ENCODE assay signal across 8 mouse cellular contexts in genomic region chr19:6015511-6016315, GRCm38 (mm10). TPM values are rescaled to one million over a fixed set of nuclear protein-coding genes. Genes with fewer than 3 reads are reported as not detected.
DNase-seq lines count a peak whose midpoint lies in the region; ATAC-seq and TF ChIP-seq lines count a peak whose summit lies in the region.

Gene Capn1 (minus strand): TSS chr19:6015897.

- no peaks in the 10 kb centered on the region for H3K9me3 ChIP-seq in MEL (replicated peaks; ENCODE audit: insufficient read depth, low read length)
- H3K9me3 ChIP-seq in hindbrain, embryonic 11.5 days (ENCODE audit: control insufficient read depth, low read length) = no peaks in the 10 kb centered on the region

- no peak for DNase-seq in MEL (ENCODE audit: low read depth, low spot score)
- DNase-seq in cerebellum, adult 9-11 months = peak; percentile 70
- DNase-seq in frontal cortex, postnatal 10 days (ENCODE audit: low spot score in 2 of 2) = peak; percentile 26 to 53
- DNase-seq in hindbrain, embryonic 11.5 days (ENCODE audit: low spot score) = peak; percentile 77
- peak; percentile 50 to 58 for DNase-seq in layer of hippocampus, postnatal 25 days (ENCODE audit: extremely low spot score in 1 of 2, low spot score in 1 of 2)
- peak; percentile 77 for DNase-seq in lung, postnatal 14 days
- DNase-seq in ovary, postnatal 36 days (ENCODE audit: low spot score) = peak; percentile 77
- peak; percentile 86 to 87 for DNase-seq in thymus, postnatal 36 days

- H3K9ac ChIP-seq in MEL (ENCODE audit: control insufficient read depth, low read depth, low read length, poor library complexity, severe bottlenecking) = peak within 1 kb of the TSS; percentile 89
- peak within 1 kb of the TSS; percentile 44 for H3K9ac ChIP-seq in hindbrain, embryonic 11.5 days (ENCODE audit: low read depth, low read length)

- no peak for TF ChIP-seq RAD21 in MEL (IDR thresholded peaks at IDR 0.05; ENCODE audit: low read depth, low read length)

- H3K4me1 ChIP-seq in MEL (ENCODE audit: control insufficient read depth in 1 of 2, insufficient read depth in 2 of 2, low read length in 2 of 2) = peaks cover 4 to 22% of the 10 kb centered on the region in 2 experiments; a peak in 3 of 4 replicates
- H3K4me1 ChIP-seq in hindbrain, embryonic 11.5 days (replicated peaks; ENCODE audit: control insufficient read depth, insufficient read depth, low read length) = peaks cover 4% of the 10 kb centered on the region; the same call in 1 of the 2 replicates

- TF ChIP-seq EP300 in MEL (IDR thresholded peaks at IDR 0.05; ENCODE audit: low read depth in 1 of 2, low read length in 2 of 2) = no peak

- H3K4me2 ChIP-seq in hindbrain, embryonic 11.5 days (replicated peaks; ENCODE audit: low read depth, low read length) = peak within 1 kb of the TSS; percentile 64

- peak in 2 of 3 experiments; percentile 26 to 40; a peak in 3 of 6 replicates for TF ChIP-seq CTCF in MEL (IDR thresholded peaks at IDR 0.05 in 2 of 3, conservative IDR thresholded peaks at IDR 0.05 in 1 of 3; ENCODE audit: control insufficient read depth in 1 of 3, insufficient read depth in 1 of 3, low read depth in 2 of 3, low read length in 3 of 3, poor library complexity in 1 of 3, severe bottlenecking in 1 of 3)

- peaks cover 0 to 18% of the 10 kb centered on the region in 2 experiments; a peak in 2 of 4 replicates for H3K36me3 ChIP-seq in MEL (ENCODE audit: control insufficient read depth in 1 of 2, insufficient read depth in 2 of 2, low read length in 2 of 2)
- H3K36me3 ChIP-seq in hindbrain, embryonic 11.5 days (ENCODE audit: control insufficient read depth, insufficient read depth, low read length) = no peaks in the 10 kb centered on the region

- H3K4me3 ChIP-seq in MEL (ENCODE audit: control insufficient read depth in 1 of 2, insufficient read depth in 1 of 2, low read depth in 2 of 2, low read length in 2 of 2) = peak within 1 kb of the TSS; percentile 86 to 89
- H3K4me3 ChIP-seq in hindbrain, embryonic 11.5 days (ENCODE audit: low read depth, low read length) = peak within 1 kb of the TSS; percentile 45

- H3K27me3 ChIP-seq in MEL (ENCODE audit: control insufficient read depth in 1 of 2, insufficient read depth in 2 of 2, low read length in 2 of 2) = no peaks in the 10 kb centered on the region
- H3K27me3 ChIP-seq in hindbrain, embryonic 11.5 days (ENCODE audit: control insufficient read depth, insufficient read depth, low read length) = peaks cover 15% of the 10 kb centered on the region

- peak; percentile 75 for ATAC-seq in hindbrain, embryonic 11.5 days (ENCODE audit: low FRiP score)

- TF ChIP-seq POLR2A in MEL (IDR thresholded peaks at IDR 0.05; ENCODE audit: control insufficient read depth in 1 of 2, insufficient read depth in 1 of 2, low read depth in 1 of 2, low read length in 2 of 2, poor library complexity in 1 of 2) = no peak

- H3K27ac ChIP-seq in MEL (ENCODE audit: control insufficient read depth, low read depth, low read length) = peak within 1 kb of the TSS; percentile 82
- no peak within 1 kb of the TSS; the same call in 1 of the 2 replicates for H3K27ac ChIP-seq in hindbrain, embryonic 11.5 days (ENCODE audit: low read depth, low read length)

- peaks cover 10% of the 10 kb centered on the region for H3K79me2 ChIP-seq in MEL (ENCODE audit: control insufficient read depth, insufficient read depth, low read length, poor library complexity)

- WGBS in hindbrain, embryonic 11.5 days = 3% methylated on average over 38 of the region's 40 CpGs

TF ChIP-seq in MEL, 35 proteins besides CTCF, POLR2A, EP300 and RAD21:
- TF ChIP-seq SIN3A (IDR thresholded peaks at IDR 0.05; ENCODE audit: low read length) (no peak), ZMIZ1 (IDR thresholded peaks at IDR 0.05; ENCODE audit: low read depth, low read length) (no peak), RCOR1 (IDR thresholded peaks at IDR 0.05; ENCODE audit: low read depth, low read length) (0 out of 2 replicates have a peak, but pooled peaks have one; percentile 3), SMC3 (IDR thresholded peaks at IDR 0.05; ENCODE audit: low read depth, low read length) (peak; percentile 6; the same call in 1 of the 2 replicates), ZKSCAN1 (IDR thresholded peaks at IDR 0.05; ENCODE audit: low read depth, low read length) (no peak), USF2 (IDR thresholded peaks at IDR 0.05; ENCODE audit: borderline replicate concordance in 1 of 2, insufficient read depth in 1 of 2, low read depth in 1 of 2, low read length in 2 of 2) (no peak), NRF1 (IDR thresholded peaks at IDR 0.05; ENCODE audit: insufficient read depth, low read depth, low read length, poor library complexity, severe bottlenecking) (peak; percentile 35; the same call in 1 of the 2 replicates), MAZ (IDR thresholded peaks at IDR 0.05; ENCODE audit: low read depth, low read length) (0 out of 2 replicates have a peak, but pooled peaks have one; percentile 9), UBTF (IDR thresholded peaks at IDR 0.05; ENCODE audit: borderline replicate concordance, insufficient read depth, low read depth, low read length) (peak; percentile 53; the same call in 1 of the 2 replicates), GABPA (IDR thresholded peaks at IDR 0.05; ENCODE audit: low read depth, low read length) (no peak)
TF ChIP-seq in MEL: peak in this region for 5.

RNA-seq across cellular contexts. Expression of gene Capn1, which starts in this region (rescaled TPM):
- total RNA-seq in MEL (2012; rRNA removed) = 42.5 and 43.4 TPM in 2 replicates
- 10 to 100 TPM in 1 of 2 experiments, not detected in 1; 75.2 TPM for polyA plus RNA-seq in MEL (2012; ENCODE audit: insufficient read depth in 1 of 2, insufficient read length in 2 of 2, low read depth in 1 of 2, low replicate concordance in 2 of 2, missing spikeins in 1 of 2)
- polyA plus RNA-seq in hindbrain, embryonic 11.5 days (2014; fragmentation: Nextera tagmentation; extraction: Ambion mirVana) = 3.8 and 4.2 TPM in 2 replicates
- 10 to 100 TPM; 20.5 to 21.9 TPM for total RNA-seq in layer of hippocampus, postnatal 25 days (2021)

Comparison
In these comparisons a context has a peak if more than half of its experiments do, and no peak if none do; other contexts are left out.
1. RNA of gene Capn1 (polyA plus RNA-seq): 75.2 TPM in MEL; 3.8 to 4.2 TPM in hindbrain, embryonic 11.5 days; every median in the first group is over 10 times any median in the second.